Mouse (Mus musculus) stomach, postnatal 0 days (tissue): ENCODE data around the gene Capzb. TPM values are rescaled to one million over a fixed set of nuclear protein-coding genes. Genes with fewer than 3 reads are reported as not detected.

Experiments
- ATAC-seq: fragments of 200-750 bp; cut with Nextera tagmentation; 2 replicates; pipeline ENCODE4 v1.8.0; 2017; ENCODE audit not compliant: low FRiP score, low TSS enrichment
- DNase-seq: peaks from one replicate; pipeline ENCODE4 v3.0.0-alpha.2; 2016; ENCODE audit warnings: low spot score
- H3K27ac ChIP-seq: fragments of 300-500 bp; sonication (generic); replicated peaks from 2 replicates; pipeline ENCODE4 v1.5.1; 2014; ENCODE audit warnings: mild to moderate bottlenecking, control low read depth
- H3K27me3 ChIP-seq: fragments of 300-500 bp; sonication (generic); 2 replicates; pipeline ENCODE4 v1.6.1; 2014; ENCODE audit warnings: low read length; ENCODE audit not compliant: control insufficient read depth, insufficient read depth
- H3K36me3 ChIP-seq: fragments of 300-500 bp; sonication (generic); 2 replicates; pipeline ENCODE4 v1.6.1; 2014; ENCODE audit warnings: low read length, mixed read lengths; ENCODE audit not compliant: control insufficient read depth, insufficient read depth
- H3K4me1 ChIP-seq: fragments of 300-500 bp; sonication (generic); replicated peaks from 2 replicates; pipeline ENCODE4 v1.6.1; 2014; ENCODE audit warnings: antibody characterized with exemption; ENCODE audit not compliant: control insufficient read depth, insufficient read depth
- H3K4me2 ChIP-seq: fragments of 300-500 bp; sonication (generic); replicated peaks from 2 replicates; pipeline ENCODE4 v1.6.1; 2014; ENCODE audit warnings: low read depth, mild to moderate bottlenecking, control low read depth, moderate library complexity
- H3K4me3 ChIP-seq: fragments of 300-500 bp; sonication (generic); 2 replicates; pipeline ENCODE4 v1.5.1; 2014; ENCODE audit warnings: low read depth, low read length, control low read depth
- H3K9ac ChIP-seq: fragments of 300-500 bp; sonication (generic); 2 replicates; pipeline ENCODE4 v1.6.1; 2014; ENCODE audit warnings: mild to moderate bottlenecking, low read length, control low read depth, mixed read lengths
- H3K9me3 ChIP-seq: fragments of 300-500 bp; sonication (generic); 2 replicates; pipeline ENCODE4 v1.6.1; 2016; ENCODE audit warnings: low read length; ENCODE audit not compliant: control insufficient read depth
- CTCF ChIP-seq: IDR thresholded peaks from 2 replicates; pipeline ENCODE4 v1.5.1; 2016; ENCODE audit warnings: antibody characterized with exemption, low read depth, mild to moderate bottlenecking, moderate library complexity
- EP300 ChIP-seq: optimal IDR thresholded peaks from 2 replicates; pipeline ENCODE3; 2016; ENCODE audit warnings: antibody characterized with exemption
- WGBS: fragments of 180-500 bp; shearing (Covaris S2); extraction: QIAGEN DNeasy Blood & Tissue Kit; methylation state at CpG from one replicate; pipeline ENCODE4 v1.1.7; 2014; 5-methylcytosine and 5-hydroxymethylcytosine counted together
- polyA plus RNA-seq: library from polyadenylated mRNA; unstranded; fragments of >200 nt; fragmentation: Nextera tagmentation; extraction: Ambion mirVana; gene quantifications from 2 replicates; pipeline ENCODE4 v1.2.1, GENCODE M21; 2015

Gene Capzb
- polyA plus RNA-seq, 1 experiment from 2014 or later: 341 TPM

DNA sequence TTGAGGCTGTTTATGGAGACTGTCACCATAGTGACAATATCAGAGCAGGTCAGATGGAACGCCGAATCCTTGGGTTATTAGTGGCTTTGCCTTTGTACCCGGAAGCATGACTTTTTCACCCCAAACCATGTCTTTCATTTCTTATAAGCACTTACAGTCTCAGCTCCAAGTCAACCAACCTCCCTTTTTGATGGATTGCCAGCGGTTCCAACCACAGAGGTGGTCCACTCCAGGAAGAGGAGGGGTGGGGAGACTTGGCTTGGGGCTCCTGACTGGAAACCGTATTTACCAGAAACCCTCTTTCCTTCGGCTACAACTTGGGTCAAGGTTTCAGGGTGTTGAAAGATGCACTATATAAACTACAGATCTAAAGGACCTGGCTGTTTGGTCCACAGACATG, 16.7 kb upstream of the Capzb start:
- H3K9ac ChIP-seq: no peak overlapping the region
- DNase-seq (no peak), ATAC-seq (peak; percentile 10; the same call in 1 of the 2 replicates)
- no peaks in the 10 kb centered on the region for H3K27me3 ChIP-seq
- peak overlapping the region; percentile 65 for H3K27ac ChIP-seq
- 21% methylated on average over 6 of the region's 6 CpGs for WGBS
- TF ChIP-seq EP300 (no peak), CTCF (no peak)
- peak overlapping the region; percentile 32 for H3K4me2 ChIP-seq
- H3K36me3 ChIP-seq: no peaks in the 10 kb centered on the region
- no peaks in the 10 kb centered on the region for H3K4me1 ChIP-seq
- no peak overlapping the region for H3K4me3 ChIP-seq
- H3K9me3 ChIP-seq: no peaks in the 10 kb centered on the region

DNA sequence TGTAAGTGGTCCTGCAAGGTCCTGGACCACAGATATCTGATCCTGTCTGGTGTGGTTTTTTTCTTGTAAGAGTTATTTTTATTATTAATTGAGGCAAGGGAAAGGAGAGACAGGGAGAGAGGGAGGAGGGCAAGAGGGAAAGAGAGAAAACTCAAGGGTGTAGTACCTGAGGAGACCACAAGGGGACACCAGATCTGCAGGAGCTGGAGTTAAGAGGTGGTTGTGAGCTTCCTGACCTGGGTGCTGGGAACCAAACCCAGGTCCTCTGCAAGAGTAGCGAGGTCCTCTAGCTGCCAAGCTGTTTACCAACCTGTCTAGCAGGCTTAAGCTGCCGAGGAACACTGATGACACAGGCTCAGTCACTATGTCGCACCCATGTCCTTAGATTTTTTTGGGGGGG, 14.8 kb upstream of the Capzb start:
- H3K27me3 ChIP-seq: no peaks in the 10 kb centered on the region
- WGBS: 88% methylated on average over 3 of the region's 3 CpGs
- H3K4me3 ChIP-seq: no peak overlapping the region
- ATAC-seq (no peak), DNase-seq (no peak)
- no peak overlapping the region for H3K4me2 ChIP-seq
- H3K36me3 ChIP-seq: no peaks in the 10 kb centered on the region
- no peaks in the 10 kb centered on the region for H3K9me3 ChIP-seq
- no peaks in the 10 kb centered on the region for H3K4me1 ChIP-seq
- no peak overlapping the region for H3K9ac ChIP-seq
- H3K27ac ChIP-seq: no peak overlapping the region
- TF ChIP-seq CTCF (peak; percentile 61), EP300 (no peak)

DNA sequence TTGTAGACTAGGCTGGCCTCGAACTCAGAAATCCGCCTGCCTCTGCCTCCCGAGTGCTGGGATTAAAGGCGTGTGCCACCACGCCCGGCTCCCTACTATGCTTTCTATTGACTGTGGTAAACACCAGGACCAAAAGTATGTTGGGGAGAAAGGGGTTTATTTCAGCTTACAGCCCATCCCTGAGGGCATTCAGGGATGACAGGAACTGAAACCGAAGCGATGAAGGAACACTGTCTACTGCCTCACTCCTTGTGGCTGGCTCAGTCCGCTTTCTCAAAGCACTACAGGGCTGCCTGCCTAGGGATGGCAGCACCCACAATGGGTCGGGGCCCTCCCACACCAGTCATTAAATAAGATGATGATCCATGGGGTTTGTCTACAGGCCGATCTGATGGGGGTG, 14.3 kb upstream of the Capzb start:
- Histone ChIP-seq H3K9me3 (no peaks in the 10 kb centered on the region), H3K27me3 (no peaks in the 10 kb centered on the region), H3K4me1 (no peaks in the 10 kb centered on the region), H3K27ac (no peak overlapping the region), H3K36me3 (no peaks in the 10 kb centered on the region), H3K4me2 (no peak overlapping the region), H3K9ac (no peak overlapping the region), H3K4me3 (no peak overlapping the region)
- DNase-seq (no peak), ATAC-seq (no peak)
- TF ChIP-seq EP300 (no peak), CTCF (no peak)
- 96% methylated on average over 11 of the region's 11 CpGs for WGBS

- no peaks in the 10 kb centered on the region for H3K27me3 ChIP-seq
- no peak overlapping the region for H3K9ac ChIP-seq
- ATAC-seq: no peak
- H3K4me1 ChIP-seq: no peaks in the 10 kb centered on the region
- no peaks in the 10 kb centered on the region for H3K9me3 ChIP-seq
- H3K4me3 ChIP-seq: no peak overlapping the region
- TF ChIP-seq CTCF (peak; percentile 41), EP300 (no peak)
- no peak for DNase-seq
- no peak overlapping the region for H3K4me2 ChIP-seq
- H3K36me3 ChIP-seq: no peaks in the 10 kb centered on the region
- 74% methylated on average over 2 of the region's 2 CpGs for WGBS
- H3K27ac ChIP-seq: peak overlapping the region; percentile 41; the same call in 1 of the 2 replicates
Observed at GRCm38 (mm10) chr4:139179218-139179617, 13.5 kb upstream of the Capzb start.

DNA sequence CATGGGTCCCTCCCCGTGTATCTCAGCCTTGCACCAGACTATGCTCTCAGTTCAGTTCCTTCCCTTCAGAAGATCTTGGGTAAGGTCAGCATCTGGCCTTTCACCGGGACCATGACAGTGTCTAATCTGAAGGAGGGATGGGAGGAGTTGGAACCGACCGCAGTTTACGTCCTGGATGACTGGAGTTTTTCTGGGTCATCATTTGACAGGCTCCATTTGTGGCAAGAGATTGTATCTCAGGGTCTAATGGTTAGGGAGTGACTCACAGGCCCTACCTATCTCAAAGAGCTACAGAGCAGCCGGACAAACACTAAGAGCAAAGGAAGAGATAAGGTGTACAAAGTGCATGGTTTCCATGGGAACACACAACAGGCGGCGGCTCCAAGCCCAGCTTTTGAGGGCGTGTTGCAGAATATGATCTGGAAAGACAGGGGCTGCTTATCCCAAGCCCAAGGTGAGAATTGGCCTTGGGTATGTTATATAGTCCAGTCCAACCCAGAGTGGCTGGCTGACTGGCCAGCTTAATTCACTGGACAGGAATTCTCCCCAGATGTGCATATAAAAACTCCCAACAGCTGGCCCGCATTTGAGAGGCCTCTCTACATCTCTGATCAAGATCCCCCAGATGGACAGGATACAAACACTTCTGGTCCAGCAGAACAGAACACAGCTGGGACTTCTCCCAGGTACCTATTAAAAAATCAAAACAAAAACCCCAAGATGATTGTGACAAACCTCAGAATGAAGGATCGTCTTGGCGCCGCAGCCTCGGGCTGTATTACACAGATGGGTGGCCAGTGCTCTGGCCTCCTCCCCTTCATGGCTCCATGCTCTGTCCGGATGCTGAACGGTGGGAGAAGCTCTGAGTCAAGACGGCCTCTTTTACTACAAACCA, 12.7 kb upstream of the Capzb start:
- WGBS: 30% methylated on average over 17 of the region's 17 CpGs
- Histone ChIP-seq H3K36me3 (no peaks in the 10 kb centered on the region), H3K9me3 (no peaks in the 10 kb centered on the region), H3K9ac (no peak overlapping the region), H3K27ac (peak overlapping the region; percentile 49), H3K4me1 (no peaks in the 10 kb centered on the region), H3K4me2 (no peak overlapping the region), H3K4me3 (no peak overlapping the region), H3K27me3 (no peaks in the 10 kb centered on the region)
- no peak for TF ChIP-seq EP300
- no peak for TF ChIP-seq CTCF
- DNase-seq (peak; percentile 77), ATAC-seq (peak; percentile 91)

GRCm38 (mm10) chr4:139182511-139182910, 10.2 kb upstream of the Capzb start:
- H3K9me3 ChIP-seq: no peaks in the 10 kb centered on the region

More at GRCm38 (mm10) chr4:139182511-139182910, 10.2 kb upstream of the Capzb start:
- H3K36me3 ChIP-seq: no peaks in the 10 kb centered on the region
- H3K27ac ChIP-seq: no peak overlapping the region
- H3K4me3 ChIP-seq: no peak overlapping the region
- H3K4me2 ChIP-seq: no peak overlapping the region
- ATAC-seq: no peak
- H3K4me1 ChIP-seq: no peaks in the 10 kb centered on the region
- no peaks in the 10 kb centered on the region for H3K27me3 ChIP-seq
- no peak overlapping the region for H3K9ac ChIP-seq
- no peak for DNase-seq
- no peak for TF ChIP-seq CTCF
- TF ChIP-seq EP300: no peak
